ENCODE assay signal across 19 mouse cellular contexts in the genomic region with DNA sequence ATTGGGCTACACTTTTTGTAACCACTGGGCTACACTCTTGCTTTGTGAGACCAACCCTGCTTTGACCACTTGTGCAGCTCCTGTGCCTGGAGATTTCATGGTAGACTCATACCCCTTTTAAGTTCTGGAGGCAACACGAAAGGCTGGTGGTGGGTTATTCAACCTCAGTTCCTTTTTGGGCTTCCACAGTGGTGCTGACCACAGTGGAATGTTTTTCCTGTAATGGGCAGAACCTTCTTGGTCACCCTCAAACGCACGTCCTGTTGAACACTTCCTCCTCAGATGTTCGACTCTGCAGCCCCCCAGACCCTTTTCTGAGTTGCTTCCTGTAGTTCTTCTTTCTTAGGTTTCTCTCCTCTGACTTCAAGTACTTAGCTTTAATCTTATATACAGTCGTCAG. TPM values are rescaled to one million over a fixed set of nuclear protein-coding genes. Genes with fewer than 3 reads are reported as not detected.
DNase-seq lines count a peak whose midpoint lies in the region; ATAC-seq lines count a peak whose summit lies in the region.
"Had no signal": no experiment of that assay in that cellular context is flagged by ENCODE, and none has a peak within 500 bp of the region (broad histone marks: within the 10 kb centered on the region; RNA-seq: fewer than 3 reads in every experiment).

No protein-coding gene starts in this region.

- peak; percentile 86 for ATAC-seq in megakaryocyte progenitor cell, adult 5-6 weeks (replicated peaks; ENCODE audit: poor library complexity)
- ATAC-seq: forebrain, embryonic 15.5 days; hindbrain, postnatal 0 days; inflammation-experienced regulatory T-cells, adult 6 months; intestine, embryonic 16.5 days; Patski had no signal

- DNase-seq in heart, adult 18-20 months: peak; percentile 6 to 16
- DNase-seq in heart, postnatal 4 days: no peak
- peak; percentile 46 for DNase-seq in layer of hippocampus, adult 9-11 months
- DNase-seq in layer of hippocampus, postnatal 36 days: no peak
- no peak for DNase-seq in Muller cell, postnatal 12 days (ENCODE audit: inconsistent ontology term)
- DNase-seq: adrenal gland, postnatal 10 days; cerebellum, adult 11 months; cerebellum, adult 2 months; cerebellum, adult 9-11 months; cerebellum, postnatal 25 days; embryo, embryonic 11 days; gastrocnemius, postnatal 25 days; heart, postnatal 14 days had no signal

RNA-seq across cellular contexts. Expression of a gene that starts 46.5 kb away (rescaled TPM):
- total RNA-seq in heart, adult 18-20 months (2021): 1 to 10 TPM; 7.4 to 9.8 TPM
- total RNA-seq in heart, postnatal 4 days (2021): 10 to 100 TPM; 11.4 to 12.2 TPM
- 10 to 100 TPM; 13.6 to 14.6 TPM for total RNA-seq in layer of hippocampus, postnatal 36 days (2021)
- 3.7 and 8.2 TPM in 2 replicates for total RNA-seq in megakaryocyte progenitor cell, adult 5-6 weeks (2015)
- total RNA-seq in megakaryocyte progenitor cell, adult 5-6 weeks (2017): 3.8 and 8.4 TPM in 2 replicates

Comparison
In these comparisons a context has a peak if more than half of its experiments do, and no peak if none do; other contexts are left out.
1. DNase-seq: peak in heart, adult 18-20 months (2 of 2) and layer of hippocampus, adult 9-11 months (single experiment); none in heart, postnatal 4 days (single experiment), layer of hippocampus, postnatal 36 days (0 of 2) and Muller cell, postnatal 12 days (single experiment).